ENCODE assay signal across 20 mouse cellular contexts in genomic region chr6:125973551-125973950, GRCm38 (mm10).
"Had no signal": no experiment of that assay in that cellular context is flagged by ENCODE, and none has a peak within 500 bp of the region (broad histone marks: within the 10 kb centered on the region; RNA-seq: fewer than 3 reads in every experiment).

No protein-coding gene starts in this region.

- H3K9me3 ChIP-seq: intestine, embryonic 15.5 days; kidney, embryonic 15.5 days; limb, embryonic 12.5 days; limb, embryonic 15.5 days; midbrain, embryonic 10.5 days had no signal

- H3K27ac ChIP-seq: intestine, embryonic 15.5 days; kidney, embryonic 15.5 days; left cerebral cortex, adult 2 months; limb, embryonic 12.5 days; limb, embryonic 15.5 days; liver, embryonic 14.5 days; midbrain, embryonic 10.5 days; stomach, postnatal 0 days had no signal

- H3K4me2 ChIP-seq: intestine, embryonic 15.5 days; kidney, embryonic 15.5 days; limb, embryonic 12.5 days; limb, embryonic 15.5 days; liver, embryonic 11.5 days had no signal

- H3K9ac ChIP-seq: intestine, embryonic 15.5 days; kidney, embryonic 15.5 days; limb, embryonic 12.5 days; limb, embryonic 15.5 days; liver, embryonic 14.5 days; liver, postnatal 0 days had no signal

- H3K27me3 ChIP-seq: intestine, embryonic 15.5 days; kidney, embryonic 15.5 days; limb, embryonic 12.5 days; limb, embryonic 15.5 days had no signal

- H3K36me3 ChIP-seq: intestine, embryonic 15.5 days; kidney, embryonic 15.5 days; limb, embryonic 12.5 days; limb, embryonic 15.5 days; midbrain, embryonic 10.5 days had no signal

- DNase-seq: kidney, adult 11 months; kidney, adult 8-10 months; kidney, postnatal 10 days; kidney, postnatal 36 days; layer of hippocampus, postnatal 36 days; liver, postnatal 0 days; midbrain, embryonic 14.5 days; thymus, adult 2 months; thymus, postnatal 14 days; thymus, postnatal 4 days had no signal

- H3K4me1 ChIP-seq: megakaryocyte, embryonic 14.5 days had no signal

- ATAC-seq: intestine, embryonic 15.5 days; liver, postnatal 0 days had no signal

- H3K4me3 ChIP-seq: intestine, embryonic 15.5 days; kidney, embryonic 15.5 days; left cerebral cortex, adult 2 months; limb, embryonic 12.5 days; limb, embryonic 15.5 days; megakaryocyte, embryonic 14.5 days; midbrain, embryonic 10.5 days had no signal
